Mouse (Mus musculus) liver, postnatal 0 days (tissue): ENCODE results near the gene Prim1.
A peak's percentile ranks its signal among the peaks of the same experiment; 100 is the strongest.

Experiments
- CTCF ChIP-seq: sonication (generic); IDR thresholded peaks from 2 replicates; pipeline ENCODE4 v1.5.1; 2016; ENCODE audit warnings: antibody characterized with exemption, low read depth
- EP300 ChIP-seq: IDR thresholded peaks from 2 replicates; pipeline ENCODE4 v1.6.1; 2016; ENCODE audit warnings: antibody characterized with exemption, low read depth, mild to moderate bottlenecking

GRCm38 (mm10) chr10:127996690-127997089 is 18.3 kb upstream of the Prim1 start:
- TF ChIP-seq CTCF (no peak), EP300 (peak; percentile 39; the same call in 1 of the 2 replicates)
